Comparison of ENCODE assay signal across 8 mouse cellular contexts in genomic region chr16:91648220-91648550, GRCm38 (mm10). TPM values are rescaled to one million over a fixed set of nuclear protein-coding genes. Genes with fewer than 3 reads are reported as not detected.
DNase-seq lines count a peak whose midpoint lies in the region; ATAC-seq and TF ChIP-seq lines count a peak whose summit lies in the region.

No protein-coding gene starts in this region.

- WGBS in heart, embryonic 15.5 days: 1% methylated on average over 25 of the region's 25 CpGs
- under 1% methylated on average over 25 of the region's 25 CpGs for WGBS in lung, embryonic 14.5 days

- peak overlapping the region; percentile 42 for H3K27ac ChIP-seq in CH12.LX (ENCODE audit: insufficient read depth, low read depth)
- peak overlapping the region; percentile 99 for H3K27ac ChIP-seq in heart, embryonic 15.5 days
- peak overlapping the region; percentile 99 for H3K27ac ChIP-seq in lung, embryonic 14.5 days (ENCODE audit: low read depth)

- peak overlapping the region; percentile 69 to 89 (median 72) for H3K4me3 ChIP-seq in CH12.LX (replicated peaks in 1 of 3; ENCODE audit: low read depth in 2 of 3, low read length in 2 of 3, poor library complexity in 1 of 3)
- peak overlapping the region; percentile 70 for H3K4me3 ChIP-seq in heart, embryonic 15.5 days
- peak overlapping the region; percentile 83 for H3K4me3 ChIP-seq in lung, embryonic 14.5 days (ENCODE audit: low read depth, low read length)

- no peak for TF ChIP-seq POLR2A in CH12.LX (IDR thresholded peaks at IDR 0.05; ENCODE audit: low read depth, low read length)

- H3K36me3 ChIP-seq in CH12.LX (replicated peaks in 1 of 2; ENCODE audit: control insufficient read depth in 1 of 2, insufficient read depth in 1 of 2, low read length in 1 of 2): peaks cover 12 to 43% of the 10 kb centered on the region in 2 experiments
- peaks cover 12% of the 10 kb centered on the region for H3K36me3 ChIP-seq in heart, embryonic 15.5 days
- peaks cover 21% of the 10 kb centered on the region for H3K36me3 ChIP-seq in lung, embryonic 14.5 days (ENCODE audit: insufficient read depth)

- no peaks in the 10 kb centered on the region for H3K27me3 ChIP-seq in CH12.LX (replicated peaks)
- H3K27me3 ChIP-seq in heart, embryonic 15.5 days: no peaks in the 10 kb centered on the region
- H3K27me3 ChIP-seq in lung, embryonic 14.5 days (ENCODE audit: insufficient read depth, low read length): no peaks in the 10 kb centered on the region

- no peak for TF ChIP-seq RAD21 in CH12.LX (IDR thresholded peaks at IDR 0.05; ENCODE audit: low read depth, low read length)

- H3K4me2 ChIP-seq in CH12.LX (ENCODE audit: insufficient read depth, low read depth, poor library complexity, severe bottlenecking): no peak overlapping the region
- peak overlapping the region; percentile 65 for H3K4me2 ChIP-seq in heart, embryonic 15.5 days
- H3K4me2 ChIP-seq in lung, embryonic 14.5 days: peak overlapping the region; percentile 66

- in situ Hi-C loops in CH12.LX (cut with MboI; ENCODE audit: low pct_ligation_motif_present, low pct_unique_long_range_greater_than_20kb, low sequenced_read_pairs): no loop called here

- peak; percentile 70 for ATAC-seq in erythroblast, adult 5-6 weeks (replicated peaks; ENCODE audit: low FRiP score, poor library complexity, severe bottlenecking)
- ATAC-seq in heart, embryonic 15.5 days (replicated peaks; ENCODE audit: insufficient number of reproducible peaks, insufficient read depth, low FRiP score, low read depth): peak; percentile 56
- peak; percentile 68 for ATAC-seq in lung, embryonic 14.5 days (ENCODE audit: insufficient read depth)

- no peaks in the 10 kb centered on the region for H3K9me3 ChIP-seq in CH12.LX (replicated peaks; ENCODE audit: low read length)
- no peaks in the 10 kb centered on the region for H3K9me3 ChIP-seq in heart, embryonic 15.5 days (replicated peaks)
- no peaks in the 10 kb centered on the region for H3K9me3 ChIP-seq in lung, embryonic 14.5 days (ENCODE audit: low read depth, low read length)

- DNase-seq in CH12.LX (ENCODE audit: extremely low read depth): peak; percentile 70
- DNase-seq in brain, adult 2 months (ENCODE audit: low read depth, low spot score): peak; percentile 76
- DNase-seq in kidney, postnatal 4 days: peak; percentile 90 to 93
- DNase-seq in lung, embryonic 14.5 days: peak; percentile 78
- DNase-seq in ovary, postnatal 10 days (ENCODE audit: low spot score): peak; percentile 73
- DNase-seq in thymus, postnatal 25 days: peak; percentile 79

- dilution Hi-C loops in CH12.LX (cut with MboI; ENCODE audit: extremely low pct_ligation_motif_present, extremely low pct_unique_long_range_greater_than_20kb, low sequenced_read_pairs): no loop called here

- H3K9ac ChIP-seq in CH12.LX (ENCODE audit: insufficient read depth, low read depth): peak overlapping the region; percentile 98
- peak overlapping the region; percentile 71 for H3K9ac ChIP-seq in heart, embryonic 15.5 days
- peak overlapping the region; percentile 93 for H3K9ac ChIP-seq in lung, embryonic 14.5 days

- TF ChIP-seq CTCF in CH12.LX (conservative IDR thresholded peaks at IDR 0.05 in 1 of 2, IDR thresholded peaks at IDR 0.05 in 1 of 2; ENCODE audit: low read depth in 2 of 2, low read length in 2 of 2): no peak
- TF ChIP-seq CTCF in lung, embryonic 14.5 days (IDR thresholded peaks at IDR 0.05; ENCODE audit: low read depth): no peak

- peaks cover 77% of the 10 kb centered on the region for H3K79me2 ChIP-seq in CH12.LX (replicated peaks; ENCODE audit: control insufficient read depth, extremely low read depth, insufficient read depth, poor library complexity, severe bottlenecking)

- peaks cover 5 to 55% of the 10 kb centered on the region in 2 experiments; a peak in 3 of 4 replicates for H3K4me1 ChIP-seq in CH12.LX (ENCODE audit: control insufficient read depth in 1 of 2, insufficient read depth in 2 of 2)
- peaks cover 14% of the 10 kb centered on the region for H3K4me1 ChIP-seq in heart, embryonic 15.5 days (replicated peaks)
- no peaks in the 10 kb centered on the region for H3K4me1 ChIP-seq in lung, embryonic 14.5 days (ENCODE audit: insufficient read depth)

- TF ChIP-seq EP300 in CH12.LX (IDR thresholded peaks at IDR 0.05; ENCODE audit: low read length): no peak

TF ChIP-seq in CH12.LX, 34 proteins besides CTCF, POLR2A, EP300 and RAD21:
- TF ChIP-seq NELFE (IDR thresholded peaks at IDR 0.05; ENCODE audit: low read depth, low read length): no peak
- peak; percentile 43; the same call in 1 of the 2 replicates for TF ChIP-seq MXI1 (IDR thresholded peaks at IDR 0.05; ENCODE audit: low read depth, low read length)
- TF ChIP-seq CHD2 (IDR thresholded peaks at IDR 0.05; ENCODE audit: low read length): peak; percentile 52; the same call in 1 of the 2 replicates
TF ChIP-seq in CH12.LX: peak in this region for 2.

RNA-seq across cellular contexts. Expression of gene Son, which starts 0.9 kb away (rescaled TPM):
- total RNA-seq in CH12.LX (2012; rRNA removed) (126 and 152 TPM in 2 replicates), CH12.LX (2014; rRNA removed) (206 and 235 TPM in 2 replicates)
- 237 and 271 TPM in 2 replicates for polyA plus RNA-seq in CH12.LX (2012; ENCODE audit: insufficient read length, low read depth)
- total RNA-seq in erythroblast, adult 5-6 weeks (2015; ENCODE audit: low replicate concordance): 240 and 267 TPM in 2 replicates
- total RNA-seq in erythroblast, adult 5-6 weeks (2017; ENCODE audit: low replicate concordance): 214 and 284 TPM in 2 replicates
- 76.8 and 81.4 TPM in 2 replicates for polyA plus RNA-seq in heart, embryonic 15.5 days (2015; fragmentation: Nextera tagmentation; extraction: Ambion mirVana)
- polyA plus RNA-seq in lung, embryonic 14.5 days (2014; fragmentation: Nextera tagmentation; extraction: Ambion mirVana): 149 and 155 TPM in 2 replicates

RNA-seq across cellular contexts. Expression of gene Gart, which starts 1.4 kb away (rescaled TPM):
- 517 and 601 TPM in 2 replicates for total RNA-seq in CH12.LX (2012; rRNA removed)
- 347 and 356 TPM in 2 replicates for total RNA-seq in CH12.LX (2014; rRNA removed)
- 722 and 821 TPM in 2 replicates for polyA plus RNA-seq in CH12.LX (2012; ENCODE audit: insufficient read length, low read depth)
- 30.5 and 37.1 TPM in 2 replicates for total RNA-seq in erythroblast, adult 5-6 weeks (2015; ENCODE audit: low replicate concordance)
- 30.8 and 49.3 TPM in 2 replicates for total RNA-seq in erythroblast, adult 5-6 weeks (2017; ENCODE audit: low replicate concordance)
- 61.2 and 78.8 TPM in 2 replicates for polyA plus RNA-seq in heart, embryonic 15.5 days (2015; fragmentation: Nextera tagmentation; extraction: Ambion mirVana)
- polyA plus RNA-seq in lung, embryonic 14.5 days (2014; fragmentation: Nextera tagmentation; extraction: Ambion mirVana): 113 and 129 TPM in 2 replicates

RNA-seq across cellular contexts. Expression of gene Dnajc28, which starts 29.4 kb away (rescaled TPM):
- total RNA-seq in CH12.LX (2012; rRNA removed) (1.1 and 1.8 TPM in 2 replicates), CH12.LX (2014; rRNA removed) (0.97 and 1.2 TPM in 2 replicates)
- polyA plus RNA-seq in CH12.LX (2012; ENCODE audit: insufficient read length, low read depth): 0.47 and 0.55 TPM in 2 replicates
- 4.2 TPM in 2 replicates for total RNA-seq in erythroblast, adult 5-6 weeks (2015; ENCODE audit: low replicate concordance)
- total RNA-seq in erythroblast, adult 5-6 weeks (2017; ENCODE audit: low replicate concordance): 9.5 and 12.0 TPM in 2 replicates
- 4.6 and 7.0 TPM in 2 replicates for polyA plus RNA-seq in heart, embryonic 15.5 days (2015; fragmentation: Nextera tagmentation; extraction: Ambion mirVana)
- 2.5 and 2.7 TPM in 2 replicates for polyA plus RNA-seq in lung, embryonic 14.5 days (2014; fragmentation: Nextera tagmentation; extraction: Ambion mirVana)

RNA-seq across cellular contexts. Expression of gene Donson, which starts 40.4 kb away (rescaled TPM):
- total RNA-seq in CH12.LX (2012; rRNA removed): 62.5 and 63.2 TPM in 2 replicates
- 63.9 and 71.5 TPM in 2 replicates for total RNA-seq in CH12.LX (2014; rRNA removed)
- 47.6 and 51.9 TPM in 2 replicates for polyA plus RNA-seq in CH12.LX (2012; ENCODE audit: insufficient read length, low read depth)
- total RNA-seq in erythroblast, adult 5-6 weeks (2015; ENCODE audit: low replicate concordance): 17.3 and 43.0 TPM in 2 replicates
- 44.7 and 97.2 TPM in 2 replicates for total RNA-seq in erythroblast, adult 5-6 weeks (2017; ENCODE audit: low replicate concordance)
- polyA plus RNA-seq in heart, embryonic 15.5 days (2015; fragmentation: Nextera tagmentation; extraction: Ambion mirVana): 10.7 and 12.3 TPM in 2 replicates
- 34.4 and 35.9 TPM in 2 replicates for polyA plus RNA-seq in lung, embryonic 14.5 days (2014; fragmentation: Nextera tagmentation; extraction: Ambion mirVana)

RNA-seq across cellular contexts. Expression of gene Tmem50b, which starts 50.6 kb away (rescaled TPM):
- total RNA-seq in CH12.LX (2012; rRNA removed) (6.1 and 9.7 TPM in 2 replicates), CH12.LX (2014; rRNA removed) (12.7 and 14.5 TPM in 2 replicates)
- 15.9 TPM in 2 replicates for polyA plus RNA-seq in CH12.LX (2012; ENCODE audit: insufficient read length, low read depth)
- total RNA-seq in erythroblast, adult 5-6 weeks (2015; ENCODE audit: low replicate concordance): 20.8 and 23.6 TPM in 2 replicates
- total RNA-seq in erythroblast, adult 5-6 weeks (2017; ENCODE audit: low replicate concordance): 11.2 and 12.0 TPM in 2 replicates
- polyA plus RNA-seq in heart, embryonic 15.5 days (2015; fragmentation: Nextera tagmentation; extraction: Ambion mirVana): 55.7 and 59.1 TPM in 2 replicates
- polyA plus RNA-seq in lung, embryonic 14.5 days (2014; fragmentation: Nextera tagmentation; extraction: Ambion mirVana): 33.1 and 37.2 TPM in 2 replicates

Comparison
In these comparisons a context has a peak if more than half of its experiments do, and no peak if none do; other contexts are left out.
1. Peak in every context shown above with its lines: DNase-seq, ATAC-seq, H3K4me3 ChIP-seq and H3K27ac ChIP-seq.
2. H3K27ac ChIP-seq: peak in every context shown above with its lines; median percentile 99 in heart, embryonic 15.5 days; 99 in lung, embryonic 14.5 days; 42 in CH12.LX.